Mouse (Mus musculus) bone marrow, adult 2 months (tissue): ENCODE data around the gene Kiss1r.

Source experiments
- CTCF ChIP-seq: fragments of 200-500 bp; IDR thresholded peaks from 2 replicates; pipeline ENCODE4 v1.5.1; 2011; ENCODE audit warnings: low read length, control low read depth; ENCODE audit not compliant: control insufficient read depth, insufficient read depth
- POLR2A ChIP-seq: fragments of 200-500 bp; IDR thresholded peaks from 2 replicates; pipeline ENCODE4 v1.6.1; 2011; ENCODE audit warnings: low read depth, mild to moderate bottlenecking, control low read depth, low read length, borderline replicate concordance; ENCODE audit not compliant: control insufficient read depth

- no peak for TF ChIP-seq CTCF
- TF ChIP-seq POLR2A, result no peak
These were observed 50.2 kb downstream of the Kiss1r start for GRCm38 (mm10) chr10:79966886-79967400.
